Mouse (Mus musculus): ENCODE measurements around the gene S100a11. TPM values are rescaled to one million over a fixed set of nuclear protein-coding genes. Genes with fewer than 3 reads are reported as not detected.

S100a11 gene
- polyA plus RNA-seq, 1 experiment from 2014 or later = 158 TPM

DNA sequence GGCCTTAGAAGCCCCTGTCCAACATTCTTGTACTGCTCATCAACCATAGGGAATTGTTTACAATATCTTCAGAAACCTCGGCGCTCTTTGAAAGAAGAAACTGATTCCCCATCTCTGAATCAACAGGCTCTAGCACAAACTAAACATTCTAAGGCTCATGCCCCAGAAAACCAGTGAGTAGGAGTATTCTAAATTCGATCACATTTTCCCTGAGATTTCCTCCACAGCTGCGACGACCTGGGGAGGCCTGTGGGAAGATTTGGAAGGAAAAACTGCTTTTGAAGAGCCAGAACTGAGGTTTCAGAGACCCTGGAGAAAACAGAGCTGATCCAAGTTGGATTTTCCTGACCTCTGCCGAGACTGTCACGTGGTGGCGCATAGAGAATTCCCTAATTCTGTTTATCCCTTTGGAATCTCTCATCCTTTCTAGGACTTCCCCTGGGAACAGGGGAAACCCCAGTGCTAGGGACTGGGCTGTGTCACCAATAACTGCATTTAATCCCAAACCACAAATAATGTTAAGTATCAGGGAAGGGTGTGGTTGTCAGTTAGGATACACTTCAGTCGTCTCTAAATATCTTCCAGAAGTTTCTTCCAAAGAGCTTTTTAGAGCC lies 33.6 kb downstream of the S100a11 start:
- no peak for ATAC-seq (replicated peaks)
- Histone ChIP-seq H3K27me3 (replicated peaks) (0 out of 2 replicates have a peak, but pooled peaks cover 2% of the 10 kb centered on the region), H3K27ac (no peak overlapping the region), H3K4me3 (no peak overlapping the region), H3K4me1 (peaks cover 12% of the 10 kb centered on the region), H3K9ac (no peak overlapping the region), H3K36me3 (replicated peaks) (no peaks in the 10 kb centered on the region), H3K4me2 (peak overlapping the region; percentile 99), H3K9me3 (no peaks in the 10 kb centered on the region)
- WGBS = 60% methylated on average over 9 of the region's 9 CpGs

GRCm38 (mm10) chr3:93554379-93554980 lies 34.2 kb downstream of the S100a11 start:
- Histone ChIP-seq H3K27me3 (replicated peaks) (0 out of 2 replicates have a peak, but pooled peaks cover 2% of the 10 kb centered on the region), H3K9me3 (no peaks in the 10 kb centered on the region), H3K4me3 (peak overlapping the region; percentile 58), H3K36me3 (replicated peaks) (no peaks in the 10 kb centered on the region), H3K9ac (0 out of 2 replicates have a peak overlapping the region, but pooled peaks have one; percentile 0), H3K4me2 (peak overlapping the region; percentile 99), H3K27ac (no peak overlapping the region), H3K4me1 (peaks cover 12% of the 10 kb centered on the region)
- 25% methylated on average over 12 of the region's 13 CpGs for WGBS
- ATAC-seq (replicated peaks) = peak; percentile 45

DNA sequence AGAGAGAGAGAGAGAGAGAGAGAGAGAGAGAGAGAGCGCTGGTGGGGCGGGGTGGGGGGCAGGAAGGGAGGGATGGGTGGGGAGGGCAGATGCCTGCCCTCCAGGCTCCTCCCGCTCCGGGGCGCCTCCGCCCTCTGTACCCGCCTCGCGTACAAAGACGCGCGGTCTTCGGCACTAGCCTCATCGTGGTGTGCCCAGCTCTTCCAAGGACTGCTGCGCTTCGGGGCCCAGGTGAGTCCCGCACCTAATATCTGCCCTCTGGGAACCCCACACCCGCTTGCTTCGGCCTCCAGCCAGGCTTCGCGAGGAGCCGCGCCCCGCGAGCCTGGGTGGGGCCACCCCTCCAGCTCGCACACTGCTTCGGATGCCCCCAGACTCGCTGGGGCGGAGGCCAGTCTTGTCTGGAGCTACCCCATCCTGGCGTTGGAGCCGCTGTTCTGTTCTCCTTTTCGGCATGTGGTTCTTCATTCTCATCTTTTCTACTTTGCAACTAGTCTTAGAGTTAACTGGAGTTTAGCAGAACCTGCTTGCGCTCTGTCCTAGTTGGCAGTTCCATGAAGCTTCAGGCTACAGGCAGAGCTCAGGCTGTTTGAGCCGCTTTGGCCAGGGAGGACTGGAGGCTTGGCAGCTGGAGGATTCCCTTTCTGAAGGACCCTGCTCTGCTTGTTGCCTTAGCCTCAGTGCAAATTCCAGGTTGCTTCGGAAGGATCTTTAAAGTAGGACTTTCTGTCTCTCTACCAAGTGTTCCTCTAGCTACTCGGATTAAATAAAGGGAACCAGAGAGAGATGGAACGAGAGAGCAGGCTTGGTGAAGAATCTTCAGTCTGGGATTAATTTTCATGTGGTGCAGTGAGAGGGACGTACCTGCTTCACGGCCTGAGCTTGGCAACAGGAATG lies 34.9 kb downstream of the S100a11 start, which contains the start of gene S100a10:
Gene S100a10, plus strand, starts transcription at position 100 of the 897 bp plus-strand sequence.
- peak; percentile 87 for ATAC-seq (replicated peaks)
- Histone ChIP-seq H3K27me3 (replicated peaks) (0 out of 2 replicates have a peak, but pooled peaks cover 2% of the 10 kb centered on the region), H3K4me3 (peak within 1 kb of the TSS; percentile 58), H3K27ac (peak within 1 kb of the TSS; percentile 56), H3K9me3 (no peaks in the 10 kb centered on the region), H3K9ac (peak within 1 kb of the TSS; percentile 58), H3K4me1 (peaks cover 12% of the 10 kb centered on the region), H3K4me2 (peak within 1 kb of the TSS; percentile 99), H3K36me3 (replicated peaks) (no peaks in the 10 kb centered on the region)
- WGBS = 6% methylated on average over 33 of the region's 39 CpGs

GRCm38 (mm10) chr3:93555878-93556254 lies 35.6 kb downstream of the S100a11 start:
- H3K4me2 ChIP-seq = peak overlapping the region; percentile 99
- ATAC-seq (replicated peaks) = peak; percentile 55
- peaks cover 12% of the 10 kb centered on the region for H3K4me1 ChIP-seq
- no peak overlapping the region for H3K9ac ChIP-seq
- WGBS = 50% methylated on average over 2 of the region's 2 CpGs
- 0 out of 2 replicates have a peak, but pooled peaks cover 2% of the 10 kb centered on the region for H3K27me3 ChIP-seq (replicated peaks)
- H3K36me3 ChIP-seq (replicated peaks) = no peaks in the 10 kb centered on the region
- H3K9me3 ChIP-seq = no peaks in the 10 kb centered on the region
- H3K27ac ChIP-seq = no peak overlapping the region
- peak overlapping the region; percentile 58 for H3K4me3 ChIP-seq

- no peak overlapping the region for H3K9ac ChIP-seq
- WGBS = 81% methylated on average over 1 of the region's 1 CpGs
- H3K27me3 ChIP-seq (replicated peaks) = 0 out of 2 replicates have a peak, but pooled peaks cover 2% of the 10 kb centered on the region
- H3K27ac ChIP-seq = no peak overlapping the region
- peaks cover 12% of the 10 kb centered on the region for H3K4me1 ChIP-seq
- no peaks in the 10 kb centered on the region for H3K9me3 ChIP-seq
- no peak for ATAC-seq (replicated peaks)
- H3K4me3 ChIP-seq = no peak overlapping the region
- peak overlapping the region; percentile 99; the same call in 1 of the 2 replicates for H3K4me2 ChIP-seq
- H3K36me3 ChIP-seq (replicated peaks) = no peaks in the 10 kb centered on the region
Measured at GRCm38 (mm10) chr3:93556599-93556998, 36.3 kb downstream of the S100a11 start.

GRCm38 (mm10) chr3:93557471-93557870 lies 37.2 kb downstream of the S100a11 start:
- Histone ChIP-seq H3K4me2 (no peak overlapping the region), H3K36me3 (replicated peaks) (no peaks in the 10 kb centered on the region), H3K27me3 (replicated peaks) (0 out of 2 replicates have a peak, but pooled peaks cover 2% of the 10 kb centered on the region), H3K4me3 (no peak overlapping the region), H3K9ac (no peak overlapping the region), H3K27ac (no peak overlapping the region), H3K4me1 (peaks cover 12% of the 10 kb centered on the region), H3K9me3 (no peaks in the 10 kb centered on the region)
- 70% methylated on average over 4 of the region's 4 CpGs for WGBS
- no peak for ATAC-seq (replicated peaks)

DNA sequence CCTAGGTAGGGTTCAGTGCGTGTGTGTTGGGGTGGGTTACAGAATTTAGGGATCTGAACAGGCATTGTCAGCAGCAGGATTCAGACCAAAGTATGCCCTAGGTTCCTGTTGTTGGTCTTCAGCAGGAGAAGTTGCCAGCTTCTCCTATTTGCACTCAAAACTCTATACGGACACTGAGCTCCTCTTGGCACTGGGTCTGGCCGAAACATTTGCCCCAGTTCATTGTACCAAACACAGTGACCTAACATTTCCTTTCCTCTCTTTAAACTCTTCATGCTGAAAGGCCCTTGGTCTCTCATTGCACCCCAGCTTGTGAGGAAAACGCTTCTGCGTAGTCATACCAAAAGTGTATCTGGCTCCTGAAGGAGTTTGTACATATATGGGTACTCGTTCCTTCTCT lies 39.7 kb downstream of the S100a11 start:
- ATAC-seq (replicated peaks) = no peak
- no peak overlapping the region for H3K4me2 ChIP-seq
- WGBS = 94% methylated on average over 6 of the region's 6 CpGs

DNA sequence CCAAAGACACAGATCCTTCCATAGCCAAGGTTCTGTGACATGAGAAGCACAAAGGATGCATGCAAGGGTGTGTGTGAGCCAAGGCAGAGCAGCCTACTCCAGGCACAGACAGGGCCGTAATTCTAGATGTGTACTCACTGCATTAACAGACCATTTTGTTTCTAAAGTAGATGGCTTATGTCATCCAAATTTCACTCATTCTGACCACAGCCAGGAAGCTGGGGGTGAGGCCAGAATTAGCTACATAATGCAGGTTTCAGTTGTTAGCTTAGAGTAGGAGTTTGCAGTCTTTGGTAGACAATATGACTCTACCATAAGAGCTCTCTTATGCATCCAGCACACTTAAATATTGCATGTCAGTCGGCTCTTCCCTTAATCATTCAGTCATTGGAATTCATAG lies 42.1 kb downstream of the S100a11 start:
- Histone ChIP-seq H3K36me3 (replicated peaks) (no peaks in the 10 kb centered on the region), H3K9me3 (no peaks in the 10 kb centered on the region), H3K4me1 (no peaks in the 10 kb centered on the region), H3K27me3 (replicated peaks) (no peaks in the 10 kb centered on the region), H3K9ac (no peak overlapping the region), H3K4me3 (no peak overlapping the region), H3K27ac (no peak overlapping the region), H3K4me2 (no peak overlapping the region)
- WGBS = 88% methylated on average over 2 of the region's 2 CpGs
- ATAC-seq (replicated peaks) = no peak

More for the DNA sequence above, 39.7 kb downstream of the S100a11 start:
- H3K9me3 ChIP-seq = no peaks in the 10 kb centered on the region
- H3K36me3 ChIP-seq (replicated peaks) = no peaks in the 10 kb centered on the region
- peaks cover 7% of the 10 kb centered on the region for H3K4me1 ChIP-seq
- no peak overlapping the region for H3K4me3 ChIP-seq
- no peak overlapping the region for H3K9ac ChIP-seq
- no peak overlapping the region for H3K27ac ChIP-seq
- 0 out of 2 replicates have a peak, but pooled peaks cover 2% of the 10 kb centered on the region for H3K27me3 ChIP-seq (replicated peaks)

GRCm38 (mm10) chr3:93563216-93563615 lies 42.9 kb downstream of the S100a11 start:
- no peak for ATAC-seq (replicated peaks)
- Histone ChIP-seq H3K27me3 (replicated peaks) (no peaks in the 10 kb centered on the region), H3K4me2 (no peak overlapping the region), H3K4me1 (no peaks in the 10 kb centered on the region), H3K9ac (no peak overlapping the region), H3K27ac (no peak overlapping the region), H3K4me3 (no peak overlapping the region), H3K36me3 (replicated peaks) (no peaks in the 10 kb centered on the region), H3K9me3 (no peaks in the 10 kb centered on the region)
- 95% methylated on average over 4 of the region's 4 CpGs for WGBS

GRCm38 (mm10) chr3:93566892-93567291 lies 46.6 kb downstream of the S100a11 start:
- Histone ChIP-seq H3K27ac (no peak overlapping the region), H3K9me3 (no peaks in the 10 kb centered on the region), H3K4me1 (no peaks in the 10 kb centered on the region), H3K36me3 (replicated peaks) (no peaks in the 10 kb centered on the region), H3K4me3 (no peak overlapping the region), H3K4me2 (no peak overlapping the region), H3K9ac (no peak overlapping the region), H3K27me3 (replicated peaks) (no peaks in the 10 kb centered on the region)
- 88% methylated on average over 3 of the region's 3 CpGs for WGBS
- ATAC-seq (replicated peaks) = no peak

DNA sequence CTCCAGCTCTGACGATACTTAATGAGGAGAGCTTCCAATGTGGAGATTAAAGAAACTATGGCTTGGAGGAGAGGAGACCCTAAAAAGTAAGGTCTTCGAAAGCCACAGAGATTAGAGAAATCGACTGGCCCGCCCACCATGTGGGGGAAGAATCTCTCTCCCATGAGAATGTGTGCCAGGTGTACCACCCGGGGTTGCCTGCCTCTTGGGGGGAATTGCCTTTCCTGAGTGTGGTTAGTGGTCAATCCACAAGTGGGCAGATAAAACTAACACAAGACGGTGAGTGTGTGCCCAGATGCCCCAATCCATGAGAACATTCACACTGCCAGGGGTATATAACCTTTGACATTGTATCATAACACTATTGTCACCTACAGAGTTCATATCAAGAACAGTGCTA lies 47.4 kb downstream of the S100a11 start:
- Histone ChIP-seq H3K4me3 (no peak overlapping the region), H3K4me1 (no peaks in the 10 kb centered on the region), H3K4me2 (no peak overlapping the region), H3K27ac (no peak overlapping the region), H3K36me3 (replicated peaks) (no peaks in the 10 kb centered on the region), H3K27me3 (replicated peaks) (no peaks in the 10 kb centered on the region), H3K9me3 (no peaks in the 10 kb centered on the region), H3K9ac (no peak overlapping the region)
- WGBS = 94% methylated on average over 6 of the region's 6 CpGs
- ATAC-seq (replicated peaks) = no peak

- ATAC-seq (replicated peaks) = no peak
- Histone ChIP-seq H3K4me3 (no peak overlapping the region), H3K36me3 (replicated peaks) (no peaks in the 10 kb centered on the region), H3K27ac (no peak overlapping the region), H3K4me2 (no peak overlapping the region), H3K9ac (no peak overlapping the region), H3K4me1 (no peaks in the 10 kb centered on the region), H3K9me3 (no peaks in the 10 kb centered on the region), H3K27me3 (replicated peaks) (no peaks in the 10 kb centered on the region)
- 84% methylated on average over 7 of the region's 7 CpGs for WGBS
Measured at GRCm38 (mm10) chr3:93568428-93569040, 48.2 kb downstream of the S100a11 start.
